Mouse (Mus musculus): ENCODE measurements around the gene Gpr83.
"Not testable (repeated sequence)": the region's sequence is repeated elsewhere in the genome, so short reads cannot be mapped to it uniquely, and the experiment has no call there.

Gpr83 gene

DNA sequence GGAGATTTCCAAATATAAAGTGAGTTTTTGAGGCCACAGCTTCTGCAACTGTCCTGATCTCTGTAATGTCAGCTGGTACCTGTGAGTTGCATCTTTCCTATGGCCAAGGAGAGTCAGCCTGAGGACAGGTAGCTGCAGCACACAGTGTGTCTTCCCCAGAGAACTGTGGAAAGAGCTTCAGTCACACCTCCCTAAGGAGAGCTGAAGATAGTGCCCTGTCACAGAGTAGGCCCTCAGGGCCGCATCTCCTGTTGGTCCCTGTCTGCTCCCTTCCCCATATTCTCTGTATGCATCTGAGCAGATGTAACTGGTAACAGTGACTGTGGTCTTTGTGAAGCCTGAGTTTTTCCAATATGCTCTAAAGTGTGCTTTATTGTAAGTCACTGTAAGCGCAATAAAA lies 10.4 kb downstream of the Gpr83 start:
- DNase-seq (ENCODE audit: low spot score), result no peak

GRCm38 (mm10) chr9:14870802-14871201 lies 10.8 kb downstream of the Gpr83 start:
- DNase-seq (ENCODE audit: low spot score), result no peak

DNA sequence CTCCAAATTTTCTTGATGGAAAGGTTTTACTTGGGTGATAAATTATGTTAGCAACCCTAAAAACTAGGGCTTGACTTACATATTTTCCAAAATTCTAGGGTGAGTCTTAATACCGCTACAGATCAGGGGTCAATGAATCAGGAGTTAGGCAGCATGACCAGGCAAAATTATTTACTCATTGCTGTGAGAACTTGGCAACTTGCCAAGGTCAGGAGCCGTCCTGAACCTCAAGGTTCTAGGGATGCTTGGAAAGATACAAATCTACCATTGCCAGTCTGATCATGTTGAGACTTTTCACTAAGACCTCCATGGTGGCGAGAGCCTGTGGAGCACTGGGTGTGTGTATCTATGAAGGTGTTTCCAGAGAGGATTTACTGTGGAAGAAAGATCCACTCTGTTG lies 11.5 kb downstream of the Gpr83 start:
- DNase-seq (ENCODE audit: low spot score), result no peak

DNA sequence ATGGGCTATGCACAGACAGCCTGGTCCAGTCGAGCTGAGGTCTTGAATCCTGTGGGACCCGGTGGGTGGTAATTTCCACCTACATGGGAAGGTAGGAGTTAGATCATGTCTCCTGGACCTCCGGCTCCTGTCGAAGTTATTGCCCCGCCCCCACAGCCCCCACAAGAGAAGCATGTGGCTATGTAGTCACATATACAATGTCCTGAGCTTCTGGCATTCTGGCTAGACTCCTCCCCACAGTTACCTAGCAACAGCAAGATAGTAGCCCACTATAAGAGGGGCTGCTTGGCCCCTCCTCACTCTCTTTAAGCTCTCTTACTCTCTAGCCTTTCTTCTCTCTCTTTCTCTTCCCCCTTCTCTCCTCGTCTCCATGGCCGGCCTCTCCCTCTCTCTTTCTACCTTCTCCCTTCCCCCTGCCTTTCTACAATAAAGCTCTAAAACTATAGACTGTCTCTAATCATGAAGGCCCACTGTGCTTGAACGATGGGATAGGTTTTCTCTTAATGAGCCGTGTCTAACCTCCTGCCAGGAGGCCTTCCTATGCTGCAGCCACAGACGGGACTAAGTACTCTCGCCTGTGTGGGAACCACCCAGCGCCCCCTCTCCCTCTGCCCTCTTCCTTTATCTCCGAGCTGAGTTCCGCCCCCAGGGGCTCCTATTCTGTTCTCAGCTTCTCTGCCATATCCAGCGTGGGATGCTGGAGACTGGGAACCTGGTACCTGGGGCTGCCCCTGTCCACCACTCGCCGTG lies 12.3 kb downstream of the Gpr83 start:
- no peak for DNase-seq (ENCODE audit: low spot score)

- peak; percentile 24 for DNase-seq (ENCODE audit: low spot score)
Measured at GRCm38 (mm10) chr9:14875743-14876507, 15.9 kb downstream of the Gpr83 start.

- not testable (repeated sequence) for DNase-seq (ENCODE audit: low spot score)
Measured at GRCm38 (mm10) chr9:14876566-14876965, 16.6 kb downstream of the Gpr83 start.

DNA sequence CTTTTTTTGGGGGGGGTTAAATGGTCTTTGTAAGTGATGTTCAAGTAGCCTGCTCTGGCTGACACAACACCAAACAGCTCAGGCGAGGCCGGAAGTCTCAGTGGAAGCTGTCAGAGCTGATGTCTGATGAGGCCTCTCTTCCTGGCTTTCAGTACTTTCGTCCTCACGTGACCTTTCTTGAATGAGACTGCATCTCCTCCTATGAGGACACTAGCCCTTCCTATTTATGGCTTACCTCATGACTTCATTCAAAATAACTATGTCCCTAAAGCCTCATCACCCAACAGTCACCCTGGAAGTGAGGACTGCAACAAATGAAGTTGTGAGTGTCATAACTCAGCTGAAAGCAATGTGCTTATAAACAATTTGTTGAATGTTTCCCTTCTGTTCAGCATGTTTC lies 24.6 kb downstream of the Gpr83 start:
- no peak for DNase-seq (ENCODE audit: low spot score)

DNA sequence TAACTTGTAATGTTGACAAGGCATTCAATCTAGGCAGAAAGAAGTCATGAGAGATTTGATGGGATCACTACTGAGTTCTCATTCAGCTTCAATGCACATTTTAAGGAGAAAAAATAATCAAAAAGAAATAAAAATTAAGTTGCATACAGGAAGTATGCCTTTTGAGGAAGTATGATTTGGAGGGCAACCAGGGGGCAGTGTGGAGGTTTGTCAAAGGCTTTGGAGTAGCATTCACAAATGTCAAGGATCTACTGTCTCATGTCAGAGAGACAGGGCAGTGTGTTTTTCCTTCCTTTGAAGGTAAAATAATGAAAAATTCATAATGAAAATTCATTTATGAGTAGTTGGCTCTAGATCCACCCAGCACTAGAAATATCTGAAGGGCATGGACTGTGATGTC lies 25.1 kb downstream of the Gpr83 start:
- DNase-seq (ENCODE audit: low spot score), result no peak

- no peak for DNase-seq (ENCODE audit: low spot score)
Measured at GRCm38 (mm10) chr9:14885954-14886353, 25.9 kb downstream of the Gpr83 start.

DNA sequence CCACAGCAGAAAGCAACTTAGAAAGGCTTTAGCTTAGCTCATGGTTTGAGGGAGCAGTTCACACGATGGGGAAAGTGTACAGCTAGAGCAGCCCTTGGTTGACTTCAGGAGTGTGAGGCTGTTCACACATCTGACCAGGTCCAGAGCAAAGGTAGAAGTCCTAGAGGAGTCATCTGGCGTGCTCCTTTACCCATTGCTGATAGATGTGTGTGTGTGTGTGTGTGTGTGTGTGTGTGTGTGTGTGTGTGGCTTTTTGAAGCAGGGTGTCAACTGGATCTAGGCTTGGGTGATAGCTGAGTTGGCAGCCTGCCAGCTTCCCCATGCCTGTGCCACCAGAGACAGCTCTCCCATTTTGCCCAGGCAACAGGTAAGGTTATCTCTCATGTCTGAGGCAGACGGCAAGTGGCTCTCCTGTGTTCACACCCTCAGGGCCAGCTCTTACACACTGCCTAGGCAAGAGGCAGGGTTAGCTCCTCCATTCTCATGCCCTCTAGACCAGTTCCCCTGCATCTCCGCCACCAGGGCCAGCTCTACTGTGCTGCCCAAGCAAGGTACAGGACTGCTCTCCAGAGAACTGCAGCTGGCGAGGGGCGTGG lies 27.9 kb downstream of the Gpr83 start:
- no peak for DNase-seq (ENCODE audit: low spot score)

- DNase-seq (ENCODE audit: low spot score), result no peak
Measured at GRCm38 (mm10) chr9:14888671-14889070, 28.7 kb downstream of the Gpr83 start.

GRCm38 (mm10) chr9:14890699-14891098 lies 30.7 kb downstream of the Gpr83 start:
- DNase-seq (ENCODE audit: low spot score), result no peak

GRCm38 (mm10) chr9:14891891-14892290 lies 31.9 kb downstream of the Gpr83 start:
- no peak for DNase-seq (ENCODE audit: low spot score)

GRCm38 (mm10) chr9:14893388-14893787 lies 33.4 kb downstream of the Gpr83 start:
- DNase-seq (ENCODE audit: low spot score), result no peak

DNA sequence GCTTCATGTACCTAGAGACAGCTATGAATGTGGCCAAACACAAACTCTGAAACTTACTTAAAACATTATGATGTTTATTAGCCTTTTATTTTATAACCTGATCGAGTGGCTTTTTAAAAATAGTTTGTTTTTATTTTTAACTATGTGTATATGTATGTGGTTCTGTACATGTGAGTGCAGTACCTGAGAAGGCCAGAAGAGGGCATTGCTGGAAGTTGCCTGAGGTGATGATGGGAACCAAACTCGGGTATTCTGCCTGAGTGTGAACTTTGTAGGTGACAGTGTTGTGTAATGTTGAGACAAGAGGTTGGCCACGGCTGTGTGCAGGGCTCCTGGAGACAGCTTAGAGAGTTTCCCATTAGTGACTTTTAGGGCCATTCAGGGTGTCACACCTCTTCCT lies 34.6 kb downstream of the Gpr83 start:
- no peak for DNase-seq (ENCODE audit: low spot score)

DNA sequence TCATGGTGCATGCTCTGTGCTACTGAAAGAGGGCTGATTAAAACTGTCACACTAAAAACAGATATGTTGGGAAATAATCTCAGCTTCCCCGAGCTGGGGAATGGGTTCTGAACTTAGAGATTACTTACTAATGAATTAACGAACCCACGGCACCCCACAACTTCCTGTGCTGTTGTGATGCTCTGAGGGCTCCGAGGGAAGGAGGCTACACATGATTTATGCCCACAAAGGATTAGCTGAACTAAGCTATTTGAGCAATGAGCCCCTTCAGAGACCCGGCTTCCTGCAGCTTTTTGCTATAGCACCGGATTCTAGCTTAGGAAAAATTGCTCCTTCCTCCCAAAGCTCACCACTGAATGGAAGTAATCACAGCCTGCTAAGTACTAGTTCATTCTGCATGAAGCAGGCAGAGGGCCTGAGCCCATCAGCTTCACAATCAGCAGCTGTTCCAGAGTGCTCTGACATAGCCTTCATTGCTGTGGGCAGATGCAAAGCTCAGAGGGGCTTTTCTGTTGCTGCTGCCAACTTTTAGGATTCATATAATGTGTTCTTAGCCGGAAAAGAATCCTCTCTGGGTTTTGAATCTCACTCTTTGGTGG lies 35.3 kb downstream of the Gpr83 start:
- no peak for DNase-seq (ENCODE audit: low spot score)

DNA sequence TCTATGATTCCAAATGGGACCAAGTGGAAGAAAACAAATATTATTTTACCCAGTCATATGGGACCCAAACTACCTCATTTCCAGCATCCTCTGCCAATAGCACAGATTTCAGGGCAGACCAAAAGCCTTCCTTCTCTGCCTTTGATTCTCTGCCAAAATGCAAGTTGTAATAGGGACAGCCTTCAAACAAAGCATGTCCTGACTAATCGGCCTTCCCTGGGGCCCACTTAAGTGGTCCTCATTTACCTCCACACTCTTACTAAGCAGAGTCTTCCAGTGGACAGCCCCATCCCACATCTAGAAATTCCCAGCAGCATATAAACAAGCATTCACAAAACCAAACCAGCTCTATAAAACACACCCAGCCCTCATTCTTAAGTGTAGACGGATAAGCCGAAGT lies 37.1 kb downstream of the Gpr83 start:
- DNase-seq (ENCODE audit: low spot score), result no peak

DNA sequence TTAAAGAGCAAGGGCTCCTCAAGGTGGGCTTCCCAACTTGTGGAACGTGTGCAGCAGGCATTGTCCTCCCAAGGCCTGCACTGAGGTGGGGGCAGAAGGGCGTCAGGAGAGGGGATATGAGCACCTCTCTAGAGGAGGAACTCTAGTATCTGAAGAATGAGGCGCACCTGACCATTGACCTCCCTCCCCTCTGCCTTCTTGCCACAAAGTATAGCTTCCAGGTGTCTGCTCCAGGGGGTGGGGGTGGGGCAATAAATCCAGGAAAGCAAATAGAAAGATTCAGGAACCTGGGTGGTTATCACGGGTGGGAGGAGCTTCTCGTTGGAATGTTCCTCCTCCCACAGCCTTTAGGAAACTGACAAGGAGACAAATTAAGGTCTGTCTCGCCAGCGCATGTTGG lies 41.7 kb downstream of the Gpr83 start:
- no peak for DNase-seq (ENCODE audit: low spot score)

- no peak for DNase-seq (ENCODE audit: low spot score)
Measured at GRCm38 (mm10) chr9:14902416-14902815, 42.4 kb downstream of the Gpr83 start.

DNA sequence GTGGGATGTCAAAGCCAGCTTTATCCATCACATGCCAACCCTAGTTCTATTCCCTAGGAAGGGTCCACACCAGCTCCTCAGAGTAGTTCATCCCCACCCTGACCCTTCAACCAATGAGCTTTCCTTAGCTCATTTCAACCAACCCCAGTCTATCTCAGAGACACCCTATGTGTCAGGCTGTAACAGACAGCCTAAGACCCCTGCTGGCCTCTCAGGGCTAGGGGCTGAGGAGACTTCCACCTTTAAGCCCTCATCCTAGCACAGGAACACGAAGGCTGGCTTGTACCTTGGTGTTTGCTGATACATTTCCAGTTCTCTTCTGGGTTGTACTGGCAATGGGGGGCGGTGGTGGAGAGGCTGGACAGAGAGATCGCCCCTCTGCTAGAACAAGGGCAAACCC lies 43.0 kb downstream of the Gpr83 start:
- no peak for DNase-seq (ENCODE audit: low spot score)

- DNase-seq (ENCODE audit: low spot score), result no peak
Measured at GRCm38 (mm10) chr9:14903581-14904378, 43.8 kb downstream of the Gpr83 start, which contains the start of gene Izumo1r. Gene Izumo1r (minus strand): TSS chr9:14903949.
